Mouse (Mus musculus): ENCODE measurements around the gene Cfap43. TPM values are rescaled to one million over a fixed set of nuclear protein-coding genes. Genes with fewer than 3 reads are reported as not detected.

The Cfap43 gene
- total and polyA plus RNA-seq, 3 experiments = 3.2 to 12.7 (median 11.7) TPM

GRCm38 (mm10) chr19:47731071-47731881, 187.8 kb downstream of the Cfap43 start, which contains the start of gene Sfr1 (continued):
- peak; percentile 70 for TF ChIP-seq TBP (conservative IDR thresholded peaks at IDR 0.05; ENCODE audit: low read depth, low read length)
- no peak; the same call in 1 of the 2 replicates for TF ChIP-seq ZC3H11A (IDR thresholded peaks at IDR 0.05; ENCODE audit: low read depth, low read length)
- TF ChIP-seq CHD2 (IDR thresholded peaks at IDR 0.05; ENCODE audit: low read length) = peak; percentile 66
- TF ChIP-seq GABPA (IDR thresholded peaks at IDR 0.05; ENCODE audit: insufficient replicate concordance, low read depth, low read length) = no peak
- TF ChIP-seq HCFC1 (IDR thresholded peaks at IDR 0.05; ENCODE audit: low read depth, low read length) = peak; percentile 62
- peak; percentile 84 for TF ChIP-seq ZMIZ1 (IDR thresholded peaks at IDR 0.05; ENCODE audit: low read depth, low read length)
- TF ChIP-seq TCF12 (IDR thresholded peaks at IDR 0.05; ENCODE audit: low read depth, low read length) = peak; percentile 64

- peak overlapping the region; percentile 66 for H3K27ac ChIP-seq (ENCODE audit: insufficient read depth, low read depth)
- H3K9ac ChIP-seq (ENCODE audit: insufficient read depth, low read depth) = peak overlapping the region; percentile 43
- peak overlapping the region; percentile 96 for H3K4me2 ChIP-seq (ENCODE audit: insufficient read depth, low read depth, poor library complexity, severe bottlenecking)
- peak; percentile 89 for DNase-seq (ENCODE audit: extremely low read depth)
- no peaks in the 10 kb centered on the region for H3K9me3 ChIP-seq (replicated peaks; ENCODE audit: low read length)
- H3K27me3 ChIP-seq (replicated peaks) = no peaks in the 10 kb centered on the region
- dilution Hi-C loops (cut with MboI; ENCODE audit: extremely low pct_ligation_motif_present, extremely low pct_unique_long_range_greater_than_20kb, low sequenced_read_pairs) (no loop called here), in situ Hi-C loops (cut with MboI; ENCODE audit: low pct_ligation_motif_present, low pct_unique_long_range_greater_than_20kb, low sequenced_read_pairs) (no loop called here)
- peaks cover 25 to 33% of the 10 kb centered on the region in 2 experiments for H3K36me3 ChIP-seq (replicated peaks in 1 of 2; ENCODE audit: control insufficient read depth in 1 of 2, insufficient read depth in 1 of 2, low read length in 1 of 2)
- peaks cover 9% of the 10 kb centered on the region for H3K79me2 ChIP-seq (replicated peaks; ENCODE audit: control insufficient read depth, extremely low read depth, insufficient read depth, poor library complexity, severe bottlenecking)
- H3K4me3 ChIP-seq (replicated peaks in 1 of 3; ENCODE audit: low read depth in 2 of 3, low read length in 2 of 3, poor library complexity in 1 of 3) = peak overlapping the region; percentile 53 to 92 (median 55)
- H3K4me1 ChIP-seq (ENCODE audit: control insufficient read depth in 1 of 2, insufficient read depth in 2 of 2) = peaks cover 10 to 41% of the 10 kb centered on the region in 2 experiments
- TF ChIP-seq MXI1 (IDR thresholded peaks at IDR 0.05; ENCODE audit: low read depth, low read length) = peak; percentile 51; the same call in 1 of the 2 replicates
- TF ChIP-seq CHD1 (IDR thresholded peaks at IDR 0.05; ENCODE audit: low read depth, low read length) = no peak
- peak; percentile 18; the same call in 1 of the 2 replicates for TF ChIP-seq SIN3A (IDR thresholded peaks at IDR 0.05; ENCODE audit: low read length)
- TF ChIP-seq IRF4 (IDR thresholded peaks at IDR 0.05; ENCODE audit: low read depth, low read length) = peak; percentile 42; the same call in 1 of the 2 replicates
- TF ChIP-seq UBTF (IDR thresholded peaks at IDR 0.05; ENCODE audit: low read depth, low read length) = no peak
- no peak for TF ChIP-seq TBP (conservative IDR thresholded peaks at IDR 0.05; ENCODE audit: low read depth, low read length)
- no peak for TF ChIP-seq ZKSCAN1 (IDR thresholded peaks at IDR 0.05; ENCODE audit: borderline replicate concordance, low read depth, low read length)
Measured at GRCm38 (mm10) chr19:47730691-47731070, 188.4 kb downstream of the Cfap43 start.

- H3K4me3 ChIP-seq (replicated peaks in 1 of 3; ENCODE audit: low read depth in 2 of 3, low read length in 2 of 3, poor library complexity in 1 of 3) = no peak overlapping the region
- peaks cover 6 to 15% of the 10 kb centered on the region in 2 experiments; a peak in 3 of 4 replicates for H3K4me1 ChIP-seq (ENCODE audit: control insufficient read depth in 1 of 2, insufficient read depth in 2 of 2)
- in situ Hi-C loops (cut with MboI; ENCODE audit: low pct_ligation_motif_present, low pct_unique_long_range_greater_than_20kb, low sequenced_read_pairs) (loop anchor here (10.0 kb wide), 1 partner anchor 51 kb away; no protein-coding TSS in a partner anchor), dilution Hi-C loops (cut with MboI; ENCODE audit: extremely low pct_ligation_motif_present, extremely low pct_unique_long_range_greater_than_20kb, low sequenced_read_pairs) (no loop called here)
- no peaks in the 10 kb centered on the region for H3K9me3 ChIP-seq (replicated peaks; ENCODE audit: low read length)
- no peaks in the 10 kb centered on the region for H3K36me3 ChIP-seq (replicated peaks in 1 of 2; ENCODE audit: control insufficient read depth in 1 of 2, insufficient read depth in 1 of 2, low read length in 1 of 2)
- H3K27me3 ChIP-seq (replicated peaks) = no peaks in the 10 kb centered on the region
- no peak overlapping the region for H3K9ac ChIP-seq (ENCODE audit: insufficient read depth, low read depth)
- TF ChIP-seq CHD1 (IDR thresholded peaks at IDR 0.05; ENCODE audit: low read depth, low read length) (no peak), NELFE (IDR thresholded peaks at IDR 0.05; ENCODE audit: low read depth, low read length) (no peak), E2F4 (IDR thresholded peaks at IDR 0.05; ENCODE audit: insufficient replicate concordance, low read depth, low read length) (no peak), JUN (IDR thresholded peaks at IDR 0.05; ENCODE audit: insufficient read depth, low read depth, low read length) (no peak), MXI1 (IDR thresholded peaks at IDR 0.05; ENCODE audit: low read depth, low read length) (no peak), ZMIZ1 (IDR thresholded peaks at IDR 0.05; ENCODE audit: low read depth, low read length) (no peak), POLR2A (IDR thresholded peaks at IDR 0.05; ENCODE audit: low read depth, low read length) (no peak), MAX (IDR thresholded peaks at IDR 0.05; ENCODE audit: low read length) (no peak)
- H3K79me2 ChIP-seq (replicated peaks; ENCODE audit: control insufficient read depth, extremely low read depth, insufficient read depth, poor library complexity, severe bottlenecking) = no peaks in the 10 kb centered on the region
- H3K27ac ChIP-seq (ENCODE audit: insufficient read depth, low read depth) = no peak overlapping the region
- no peak for DNase-seq (ENCODE audit: extremely low read depth)
- H3K4me2 ChIP-seq (ENCODE audit: insufficient read depth, low read depth, poor library complexity, severe bottlenecking) = no peak overlapping the region
Measured at GRCm38 (mm10) chr19:47725643-47726140, 193.4 kb downstream of the Cfap43 start.
